Mouse (Mus musculus) heart, postnatal 25 days (tissue): ENCODE measurements around the gene Nrp2. TPM values are rescaled to one million over a fixed set of nuclear protein-coding genes. Genes with fewer than 3 reads are reported as not detected.

Experiments
- DNase-seq: peaks from one replicate; pipeline ENCODE4 v3.0.0; 2022; ENCODE audit warnings: low spot score
- intact Hi-C: fragments of 180-260 bp; cut with DNase I; formaldehyde crosslinking; loops from one replicate; pipeline ENCODE4 v1.15.1; 2025
- total RNA-seq, 2 experiments: library from RNA; stranded (reverse); gene quantifications; 2 replicates each; pipeline ENCODE4 v1.2.3; 2021

Gene Nrp2
- total RNA-seq, 2 experiments from 2014 or later, result 27.6 to 33.6 TPM

GRCm38 (mm10) chr1:62801842-62802241 is 98.8 kb downstream of the Nrp2 start:
- intact Hi-C loops, result no loop called here

GRCm38 (mm10) chr1:62803544-62803943 is 100.5 kb downstream of the Nrp2 start:
- intact Hi-C loops, result no loop called here
- DNase-seq, result no peak

More at GRCm38 (mm10) chr1:62801842-62802241, 98.8 kb downstream of the Nrp2 start:
- no peak for DNase-seq

DNA sequence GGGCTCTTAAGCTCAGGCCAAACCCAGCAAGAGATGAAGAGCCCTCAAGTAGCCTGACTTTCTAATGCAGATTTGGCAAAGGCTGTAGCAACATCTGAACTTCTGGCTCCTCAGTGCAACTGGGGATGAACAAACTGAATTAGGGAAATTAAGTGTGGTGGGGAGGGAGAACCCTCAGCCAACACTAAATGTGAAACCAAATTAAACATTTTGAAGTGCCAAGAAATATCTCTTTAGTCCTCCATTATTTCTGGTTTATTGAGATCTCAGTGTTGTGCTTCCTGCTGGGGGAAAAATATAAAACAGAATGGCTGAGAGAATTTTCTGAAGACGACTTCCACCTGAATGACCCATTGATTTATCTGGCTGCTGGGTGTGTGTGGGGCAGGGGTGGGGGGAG is 102.9 kb downstream of the Nrp2 start:
- DNase-seq, result no peak
- intact Hi-C loops, result no loop called here

- DNase-seq, result no peak
- intact Hi-C loops, result no loop called here
Observed at GRCm38 (mm10) chr1:62808395-62808794, 105.3 kb downstream of the Nrp2 start.

DNA sequence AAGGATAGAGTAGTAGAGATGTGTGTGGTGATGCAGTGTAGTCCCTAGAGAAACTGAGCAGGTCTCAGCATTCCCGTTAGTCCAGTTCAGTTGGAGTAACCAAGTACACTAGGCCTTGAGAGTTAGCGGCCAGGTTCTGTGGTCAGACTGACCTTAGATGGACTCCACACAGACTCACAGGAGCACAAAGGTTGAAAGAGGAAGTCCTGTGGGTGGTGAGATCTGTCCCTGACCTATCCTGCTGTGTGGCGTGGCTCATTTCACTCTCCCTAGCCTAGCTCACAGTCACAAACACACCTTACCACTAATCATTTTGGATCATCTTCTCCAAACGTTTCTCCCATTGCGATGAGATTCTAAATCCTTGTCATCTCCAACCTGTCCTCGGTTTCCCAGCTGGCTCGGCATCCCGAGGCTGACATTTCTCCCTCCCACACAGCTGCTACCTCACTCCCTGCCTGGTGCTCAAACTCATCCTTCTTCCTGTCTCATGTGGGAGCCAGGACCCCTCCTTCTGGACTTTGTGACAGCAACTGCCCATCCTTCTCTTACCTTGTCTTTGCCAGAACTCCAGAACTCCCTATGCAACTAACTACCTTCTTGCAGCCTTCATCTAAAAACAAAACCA is 106.6 kb downstream of the Nrp2 start:
- no peak for DNase-seq
- intact Hi-C loops, result no loop called here

DNA sequence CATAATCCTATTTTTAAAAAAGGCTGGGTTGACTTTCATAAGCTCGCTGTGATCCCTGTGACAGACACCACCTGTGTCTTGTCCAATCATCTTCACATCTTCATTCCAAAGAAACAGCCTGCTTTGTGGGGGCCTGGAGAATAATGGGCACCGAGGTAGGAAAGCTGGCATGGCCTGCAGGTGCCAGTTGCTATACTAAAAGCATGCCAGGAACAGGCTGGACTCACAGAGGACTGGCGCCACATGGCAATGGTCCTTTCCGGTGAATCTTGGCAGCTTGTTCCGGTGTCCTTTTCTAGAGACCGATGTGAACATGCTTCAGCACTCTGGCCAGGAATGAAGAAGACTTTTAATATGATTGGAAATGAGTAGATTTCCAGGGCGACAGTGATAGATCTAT is 108.1 kb downstream of the Nrp2 start:
- intact Hi-C loops, result no loop called here
- DNase-seq, result no peak

GRCm38 (mm10) chr1:62812701-62813684 is 109.9 kb downstream of the Nrp2 start:
- intact Hi-C loops, result no loop called here

DNA sequence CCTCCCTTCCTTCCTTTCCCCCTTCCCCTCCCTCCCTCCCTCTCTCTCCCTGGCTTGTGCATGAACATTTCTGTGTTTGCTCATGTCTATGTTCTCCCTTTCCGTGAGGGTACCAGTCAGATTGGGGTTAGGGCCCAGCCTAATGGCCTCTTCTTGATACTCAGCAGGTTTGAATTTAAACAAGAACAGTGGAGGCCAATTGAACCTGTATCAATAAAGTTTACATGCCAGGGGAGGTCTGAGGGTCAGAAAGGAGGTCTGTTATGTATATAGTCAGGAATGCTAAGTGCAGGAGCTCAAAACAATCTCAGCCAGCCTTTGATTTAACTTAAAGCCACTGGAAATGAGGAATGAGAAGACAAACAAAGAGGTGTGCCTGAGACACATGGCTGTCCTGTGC is 110.9 kb downstream of the Nrp2 start:
- intact Hi-C loops, result no loop called here
- no peak for DNase-seq

More at GRCm38 (mm10) chr1:62812701-62813684, 109.9 kb downstream of the Nrp2 start:
- no peak for DNase-seq

DNA sequence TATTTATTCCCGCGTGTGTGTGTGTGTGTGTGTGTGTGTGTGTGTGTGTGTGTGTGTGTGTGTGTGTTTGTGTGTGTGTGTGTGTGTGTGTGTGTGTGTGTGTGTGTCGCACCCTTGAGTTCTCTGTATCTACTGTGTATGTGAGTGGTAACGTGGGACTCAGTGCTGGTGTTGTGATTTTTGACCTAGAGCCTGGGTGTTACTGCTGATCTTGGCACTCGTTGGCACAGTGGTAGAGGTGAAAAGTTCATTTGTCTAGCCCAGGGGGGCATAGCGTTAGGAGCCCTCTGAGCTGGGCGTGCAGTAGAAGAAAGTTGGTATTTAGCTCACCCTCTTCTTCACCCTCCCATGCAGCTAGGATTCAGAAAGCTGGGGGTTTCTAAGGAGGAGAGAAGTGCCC is 114.5 kb downstream of the Nrp2 start:
- intact Hi-C loops, result no loop called here
- no peak for DNase-seq

GRCm38 (mm10) chr1:62820170-62820569 is 117.1 kb downstream of the Nrp2 start:
- intact Hi-C loops, result no loop called here
- DNase-seq, result no peak

DNA sequence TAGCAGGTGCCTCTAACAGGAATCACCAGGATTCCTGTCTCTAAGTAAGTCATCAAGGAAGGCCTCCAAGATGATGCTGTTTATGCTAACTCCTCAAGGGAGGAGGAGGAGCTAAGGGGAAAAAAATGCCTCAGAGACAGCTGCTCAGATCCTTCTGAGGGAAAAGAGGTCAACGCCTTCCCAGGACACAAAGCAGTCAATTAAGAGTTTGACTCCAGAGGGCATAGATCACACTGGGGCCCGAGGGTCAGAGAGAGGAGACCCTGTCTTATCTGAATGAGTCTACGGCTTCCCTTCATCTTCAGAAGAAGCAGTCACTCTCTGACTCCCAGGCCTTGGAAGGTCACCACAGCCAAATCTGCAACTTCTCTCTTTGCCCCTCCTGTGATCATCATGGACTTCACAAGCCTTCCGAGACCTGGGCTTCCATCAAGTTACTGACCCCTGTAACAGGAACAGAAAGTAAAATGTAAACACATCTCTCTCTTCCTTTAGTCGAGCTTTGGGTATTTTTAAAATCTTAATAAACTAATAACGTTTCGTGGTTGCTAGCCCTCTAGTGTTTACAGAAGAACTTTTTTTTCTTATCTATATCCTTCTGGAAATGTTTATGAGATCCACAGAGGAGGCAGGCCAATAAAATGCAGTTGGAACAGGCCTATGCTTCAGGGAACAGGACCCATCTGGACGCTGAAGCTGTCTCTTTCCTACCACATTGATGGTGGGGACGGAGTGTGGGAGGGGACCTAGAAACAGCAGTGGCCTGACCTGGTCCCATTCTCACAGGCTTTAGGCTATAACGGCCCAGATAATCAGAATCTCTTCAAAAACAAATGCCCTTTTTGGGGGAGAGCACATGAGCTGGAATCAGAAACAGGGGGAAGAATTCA is 118.7 kb downstream of the Nrp2 start:
- no peak for DNase-seq
- intact Hi-C loops, result no loop called here

GRCm38 (mm10) chr1:62823549-62824195 is 120.6 kb downstream of the Nrp2 start:
- no peak for DNase-seq
- intact Hi-C loops, result no loop called here

- intact Hi-C loops, result no loop called here
Observed at GRCm38 (mm10) chr1:62825822-62826765, 123.0 kb downstream of the Nrp2 start.

GRCm38 (mm10) chr1:62827316-62827715 is 124.2 kb downstream of the Nrp2 start:
- intact Hi-C loops, result no loop called here
- no peak for DNase-seq

More at GRCm38 (mm10) chr1:62825822-62826765, 123.0 kb downstream of the Nrp2 start:
- DNase-seq, result no peak

GRCm38 (mm10) chr1:62828156-62828555 is 125.1 kb downstream of the Nrp2 start:
- intact Hi-C loops, result no loop called here
- DNase-seq, result no peak

DNA sequence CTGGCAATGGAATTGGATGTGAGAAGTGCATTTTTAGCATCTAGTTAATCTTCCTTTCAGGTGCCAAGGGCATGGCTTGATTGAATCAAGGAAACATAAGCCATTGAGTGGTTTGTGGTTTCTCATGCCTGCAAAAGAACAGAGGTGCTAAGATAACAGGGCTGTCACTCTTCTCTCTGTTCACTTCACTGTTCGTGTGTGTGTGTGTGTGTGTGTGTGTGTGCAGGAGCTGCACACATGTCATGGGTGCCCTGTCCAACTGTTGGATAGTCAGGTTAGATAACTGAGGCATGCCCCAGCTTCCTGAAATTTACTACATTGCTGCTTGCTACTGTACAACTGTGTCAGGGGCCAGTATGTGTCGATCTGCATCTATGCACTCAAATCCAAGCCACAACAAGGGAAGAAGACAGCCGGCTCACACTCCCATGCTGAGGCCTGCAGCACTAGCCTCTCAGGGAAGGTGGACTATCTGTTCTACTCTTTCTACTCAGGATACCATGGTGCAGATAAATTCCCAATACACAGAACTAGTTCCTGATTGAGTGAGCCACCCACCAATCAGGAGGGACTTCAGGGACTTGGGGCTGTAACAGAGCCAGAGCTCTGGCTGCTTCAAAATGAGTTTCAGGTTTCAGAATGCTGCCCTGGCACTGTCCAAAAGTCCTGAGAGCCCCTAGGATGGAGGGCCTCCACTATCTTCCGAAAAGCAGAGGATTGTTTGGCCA is 126.8 kb downstream of the Nrp2 start:
- intact Hi-C loops, result no loop called here
- no peak for DNase-seq

DNA sequence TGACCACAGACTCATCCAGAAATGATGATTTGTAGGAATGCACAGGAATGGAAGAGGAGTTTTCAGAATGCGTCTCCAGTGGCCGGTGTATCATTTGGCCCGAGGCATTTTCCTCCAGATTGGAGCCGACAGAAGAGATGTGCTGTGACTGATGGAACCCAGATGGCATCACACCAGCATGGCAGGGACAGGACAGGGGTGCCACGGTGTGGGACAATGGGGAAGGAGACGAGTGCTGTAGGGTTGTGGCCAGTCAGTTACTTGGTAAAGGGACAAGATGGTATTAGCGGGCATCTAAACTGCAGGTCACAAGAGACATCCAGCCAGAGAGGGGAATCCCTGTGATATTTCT is 127.3 kb downstream of the Nrp2 start:
- no peak for DNase-seq
- intact Hi-C loops, result no loop called here
